Mouse (Mus musculus) thymus, postnatal 4 days (tissue): ENCODE data around the gene Gm42957.
"Not testable (repeated sequence)": the region's sequence is repeated elsewhere in the genome, so short reads cannot be mapped to it uniquely, and the experiment has no call there.

Source experiments
- DNase-seq: peaks from one replicate; pipeline ENCODE4 v3.0.0; 2021

The Gm42957 gene

GRCm38 (mm10) chr3:96678456-96678855 lies 43.2 kb downstream of the Gm42957 start:
- DNase-seq: no peak

- no peak for DNase-seq
Observed at GRCm38 (mm10) chr3:96679159-96679674, 43.9 kb downstream of the Gm42957 start.

- DNase-seq: no peak
Observed at GRCm38 (mm10) chr3:96680269-96680956, 45.1 kb downstream of the Gm42957 start.

GRCm38 (mm10) chr3:96683496-96683895 lies 48.2 kb downstream of the Gm42957 start:
- DNase-seq: no peak

- no peak for DNase-seq
Observed at GRCm38 (mm10) chr3:96684151-96684821, 49.0 kb downstream of the Gm42957 start.

- no peak for DNase-seq
Observed at GRCm38 (mm10) chr3:96684822-96685156, 49.5 kb downstream of the Gm42957 start.

- DNase-seq: not testable (repeated sequence)
Observed at GRCm38 (mm10) chr3:96686057-96686456, 50.8 kb downstream of the Gm42957 start.

GRCm38 (mm10) chr3:96688854-96689253 lies 53.6 kb downstream of the Gm42957 start:
- no peak for DNase-seq

- DNase-seq: no peak
Observed at GRCm38 (mm10) chr3:96690298-96690697, 55.0 kb downstream of the Gm42957 start.

- DNase-seq: peak; percentile 35
Observed at GRCm38 (mm10) chr3:96692506-96692905, 57.2 kb downstream of the Gm42957 start.

GRCm38 (mm10) chr3:96693579-96693978 lies 58.3 kb downstream of the Gm42957 start:
- DNase-seq: no peak

- peak; percentile 69 for DNase-seq
Observed at GRCm38 (mm10) chr3:96696198-96696765, 61.0 kb downstream of the Gm42957 start, which contains the start of gene Pias3. TSS of gene Pias3 (plus strand) at chr3:96696384.

GRCm38 (mm10) chr3:96696766-96697732 lies 61.8 kb downstream of the Gm42957 start:
- DNase-seq: peak; percentile 80

GRCm38 (mm10) chr3:96698993-96699690 lies 63.9 kb downstream of the Gm42957 start:
- no peak for DNase-seq

GRCm38 (mm10) chr3:96700376-96700775 lies 65.1 kb downstream of the Gm42957 start:
- DNase-seq: peak; percentile 74

GRCm38 (mm10) chr3:96701003-96701402 lies 65.7 kb downstream of the Gm42957 start:
- DNase-seq: no peak
